Mouse (Mus musculus) T-helper 1 cell (primary cell): ENCODE measurements around the gene Ifit1bl1.

ENCODE experiments used
- in situ Hi-C: fragments of 300-600 bp; cut with MboI, MseI; formaldehyde crosslinking; loops from one replicate; pipeline ENCODE4 v1.15.1; 2025; ENCODE audit warnings: high pct_unique_total_duplicates

Ifit1bl1 gene

GRCm38 (mm10) chr19:34593456-34593855 lies 8.3 kb downstream of the Ifit1bl1 start:
- in situ Hi-C loops: loop anchor here (25.0 kb wide), 1 partner anchor 869 kb away; no protein-coding TSS in a partner anchor

DNA sequence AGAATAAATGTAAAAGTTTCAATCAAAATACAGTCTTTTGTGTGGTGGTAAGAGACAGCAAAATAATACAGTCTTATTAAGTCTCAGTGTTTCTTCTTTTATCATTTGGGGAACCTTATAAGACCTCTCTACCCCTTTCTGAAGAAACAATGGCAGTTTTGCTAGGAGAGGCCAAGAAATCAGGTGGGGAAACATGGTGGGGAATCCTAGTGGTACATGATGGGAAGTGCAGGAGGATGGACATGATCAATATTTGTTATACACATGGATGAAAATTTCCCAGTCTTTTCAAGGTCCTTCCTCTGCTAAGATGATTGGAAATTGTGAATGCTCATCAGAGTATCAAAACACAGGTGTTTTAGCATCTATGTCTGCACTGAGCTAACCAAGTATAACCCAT lies 12.8 kb downstream of the Ifit1bl1 start:
- in situ Hi-C loops: loop anchor here (25.0 kb wide), 1 partner anchor 873 kb away; no protein-coding TSS in a partner anchor

GRCm38 (mm10) chr19:34587898-34588692 lies 13.7 kb downstream of the Ifit1bl1 start:
- in situ Hi-C loops: loop anchor here (25.0 kb wide), 1 partner anchor 874 kb away; no protein-coding TSS in a partner anchor

DNA sequence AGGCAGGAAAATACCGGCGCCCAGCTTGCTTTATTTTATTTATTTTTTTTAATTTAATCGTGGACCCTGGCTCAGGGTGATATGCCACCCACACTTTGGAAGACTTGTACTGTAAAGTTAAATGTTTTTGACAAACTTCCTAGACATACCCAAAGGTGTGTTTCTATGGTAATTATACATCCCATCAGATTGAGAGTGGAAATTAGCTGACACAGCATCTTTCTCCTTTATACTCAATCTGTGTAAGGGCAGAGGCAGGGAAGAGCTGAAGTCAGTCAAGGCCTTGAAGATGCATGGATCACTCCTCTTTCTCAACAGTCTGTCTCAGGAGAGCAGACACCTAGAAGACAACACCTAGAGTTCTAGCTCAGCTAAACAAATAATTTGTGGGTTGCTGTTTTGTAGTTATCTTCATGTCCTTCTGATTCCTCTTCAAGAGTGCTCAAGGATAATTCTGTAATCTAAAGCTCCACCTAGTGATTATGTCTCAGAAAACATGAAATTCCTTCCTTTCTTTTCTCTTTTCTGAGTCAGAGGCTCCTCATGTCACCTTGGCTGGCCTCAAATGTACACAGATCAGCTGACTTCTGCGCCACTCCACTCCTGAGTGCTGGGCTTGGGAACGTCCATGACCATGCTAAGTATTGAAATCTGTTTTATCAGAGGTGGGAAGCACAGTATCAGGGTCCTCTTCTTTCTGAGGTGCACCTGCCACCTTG lies 15.9 kb downstream of the Ifit1bl1 start:
- in situ Hi-C loops: loop anchor here (25.0 kb wide), 1 partner anchor 876 kb away; no protein-coding TSS in a partner anchor

DNA sequence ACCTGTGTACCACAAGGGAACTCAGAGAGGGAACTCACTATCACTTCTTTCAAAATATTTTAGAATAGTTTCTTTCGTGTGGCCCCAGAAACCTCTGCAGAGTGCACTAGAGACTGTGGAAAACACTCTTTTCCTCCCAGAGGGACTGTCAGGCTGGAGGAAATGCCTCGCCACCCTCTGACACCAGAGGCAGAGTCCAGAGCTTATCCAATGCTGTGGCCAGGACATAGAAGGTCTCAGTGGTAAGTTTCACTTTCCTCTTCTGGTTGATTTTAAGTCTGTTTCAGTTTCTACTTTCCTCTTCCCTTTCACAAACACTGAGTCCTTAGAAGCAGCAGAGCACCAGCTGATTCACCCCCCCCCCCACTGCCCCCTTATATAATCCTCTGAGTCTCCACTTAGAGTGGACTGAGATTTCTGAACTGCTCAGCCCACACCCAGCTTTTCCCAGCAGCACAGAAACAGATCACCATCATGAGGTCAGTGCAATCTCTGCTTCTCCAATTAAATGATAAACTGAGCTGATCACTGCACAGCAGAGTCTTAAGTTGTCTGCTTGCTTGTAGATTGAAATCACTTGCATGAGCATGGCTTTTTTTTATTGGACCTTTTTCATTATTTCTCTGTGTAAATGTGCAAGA lies 18.5 kb downstream of the Ifit1bl1 start, which contains the start of gene Ifit3:
Ifit3 (plus strand) TSS at position 406 of the 641 bp plus-strand sequence.
- in situ Hi-C loops: loop anchor here (25.0 kb wide), 1 partner anchor 879 kb away; no protein-coding TSS in a partner anchor

DNA sequence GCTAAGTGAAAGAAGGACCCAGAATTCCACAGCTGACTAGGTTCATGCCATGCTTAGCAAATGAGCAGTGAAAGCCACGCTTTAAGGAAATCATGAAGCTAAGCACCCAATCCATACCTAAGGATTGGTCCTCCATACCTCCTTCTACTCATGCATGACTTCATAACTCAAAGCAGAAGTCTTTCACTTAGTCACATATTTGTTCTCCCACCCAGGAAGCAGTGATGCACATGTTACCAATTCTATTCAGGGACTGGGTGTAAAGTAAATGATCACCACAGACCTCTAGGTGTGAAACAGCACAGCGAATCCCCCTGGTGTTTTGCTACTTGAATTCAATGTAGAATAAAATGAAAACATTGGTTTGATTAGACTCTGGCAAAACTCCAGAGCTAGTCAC lies 19.1 kb downstream of the Ifit1bl1 start:
- in situ Hi-C loops: loop anchor here (25.0 kb wide), 1 partner anchor 880 kb away; no protein-coding TSS in a partner anchor

GRCm38 (mm10) chr19:34577121-34577520 lies 24.6 kb downstream of the Ifit1bl1 start:
- in situ Hi-C loops: loop anchor here (25.0 kb wide), 1 partner anchor 885 kb away; no protein-coding TSS in a partner anchor

GRCm38 (mm10) chr19:34573650-34574049 lies 28.1 kb downstream of the Ifit1bl1 start:
- in situ Hi-C loops: no loop called here

DNA sequence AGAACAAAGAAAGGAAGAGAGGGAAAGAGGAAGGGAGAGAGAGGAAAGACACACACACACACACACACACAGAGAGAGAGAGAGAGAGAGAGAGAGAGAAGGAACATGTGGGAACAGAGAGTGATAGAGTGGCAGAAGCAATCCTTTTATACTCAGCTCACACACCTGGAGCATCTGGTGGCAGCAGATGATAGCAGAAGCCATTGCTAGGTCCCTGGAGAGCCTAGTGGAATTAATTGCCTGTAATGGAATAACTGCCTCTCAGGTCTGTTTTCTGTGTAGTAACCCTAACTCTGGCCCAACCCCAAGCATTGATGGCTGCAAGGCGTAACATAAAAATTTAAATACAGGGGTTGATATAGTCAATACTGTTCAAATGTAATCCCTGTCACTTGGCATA lies 30.7 kb downstream of the Ifit1bl1 start:
- in situ Hi-C loops: no loop called here

GRCm38 (mm10) chr19:34569896-34570476 lies 31.8 kb downstream of the Ifit1bl1 start:
- in situ Hi-C loops: no loop called here

DNA sequence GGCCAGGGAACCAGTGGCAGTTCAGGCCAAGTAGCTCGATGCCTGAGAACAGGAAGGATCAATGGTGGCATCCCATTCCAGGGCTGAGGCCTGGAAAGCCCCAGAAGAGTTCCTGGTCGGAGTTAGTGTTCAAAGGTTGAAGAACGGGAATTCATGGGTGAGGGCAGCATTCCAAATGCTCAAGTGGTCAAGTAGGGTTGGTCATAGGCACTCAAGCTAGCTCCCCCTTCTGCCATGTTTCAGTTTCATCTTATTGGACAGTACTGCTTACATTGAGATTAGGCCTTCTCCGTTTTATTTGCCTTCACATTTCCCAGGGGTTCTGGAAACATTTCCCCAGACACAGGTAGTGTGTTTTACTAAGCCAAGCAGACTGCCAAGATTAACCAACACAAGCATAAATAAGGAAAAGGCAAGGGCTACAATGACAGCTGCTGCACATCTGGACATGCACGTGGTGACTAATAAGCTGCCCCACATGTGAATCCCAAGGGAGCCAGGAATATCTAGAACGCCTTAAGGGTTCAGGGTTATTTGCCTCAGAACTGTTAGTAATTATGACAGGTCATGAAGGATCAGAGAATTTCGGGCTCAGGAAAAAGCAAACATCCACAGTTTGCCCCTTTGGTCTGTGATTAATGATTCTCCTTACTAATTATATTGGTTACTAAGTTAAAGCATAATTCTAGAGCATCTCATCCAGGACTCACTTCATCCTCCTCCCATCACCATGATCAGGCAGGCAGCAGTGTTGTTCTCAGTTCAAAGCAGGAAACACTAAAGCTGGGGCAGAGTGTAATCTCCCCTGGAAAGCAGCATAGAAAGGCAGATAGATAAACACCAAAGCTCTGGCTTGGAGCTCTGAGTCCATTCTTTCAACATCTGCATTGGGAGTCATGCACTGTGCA lies 32.5 kb downstream of the Ifit1bl1 start:
- in situ Hi-C loops: no loop called here

DNA sequence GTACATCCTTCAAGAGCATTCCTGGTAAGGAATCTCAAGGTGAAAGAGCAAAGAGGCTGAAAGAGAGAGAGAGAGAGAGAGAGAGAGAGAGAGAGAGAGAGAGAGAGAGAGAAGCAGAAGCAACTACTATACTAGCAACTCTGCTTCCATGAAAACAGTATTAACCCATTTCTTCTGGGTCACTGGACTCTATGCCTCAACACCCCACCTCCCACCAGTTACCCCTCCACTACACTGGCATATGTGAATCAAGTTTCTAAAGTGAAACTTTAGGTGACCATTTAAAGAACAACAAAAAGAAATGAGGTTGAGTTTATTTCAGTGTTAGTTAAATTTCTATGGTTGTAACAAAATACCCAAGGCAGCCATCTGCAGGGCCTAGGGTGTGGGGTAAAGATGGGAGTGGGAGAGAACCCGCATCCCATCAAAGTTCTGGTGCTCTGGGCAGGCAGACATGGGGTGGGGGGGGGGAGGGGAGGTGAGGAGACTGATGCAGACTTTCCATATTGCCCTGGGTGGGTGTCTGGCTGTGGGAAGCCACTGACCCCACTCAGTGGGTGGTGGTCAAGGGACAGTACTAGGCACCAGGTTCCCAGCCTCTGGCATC lies 35.5 kb downstream of the Ifit1bl1 start:
- in situ Hi-C loops: no loop called here

- in situ Hi-C loops: no loop called here
These were observed 39.2 kb downstream of the Ifit1bl1 start for GRCm38 (mm10) chr19:34562556-34562955.

DNA sequence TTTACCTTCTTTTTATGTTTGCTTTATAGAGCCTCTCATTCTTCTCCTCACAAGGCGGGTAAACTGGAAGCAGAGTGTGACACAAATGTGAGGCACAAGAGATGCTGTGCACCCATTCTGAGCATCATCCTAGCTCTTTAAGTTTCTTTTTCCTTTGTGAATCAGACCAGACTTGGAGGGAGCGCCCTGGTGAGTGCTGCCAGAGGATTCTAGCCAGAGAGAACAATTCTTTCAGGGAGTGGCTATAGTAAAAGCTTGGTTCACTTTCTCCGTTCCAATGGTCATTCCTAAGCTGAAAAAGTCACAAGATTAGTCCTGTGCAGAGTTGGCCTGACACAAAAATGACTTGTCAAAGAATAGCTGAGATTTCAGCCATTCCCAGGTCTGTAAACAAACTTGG lies 45.1 kb downstream of the Ifit1bl1 start:
- in situ Hi-C loops: no loop called here

DNA sequence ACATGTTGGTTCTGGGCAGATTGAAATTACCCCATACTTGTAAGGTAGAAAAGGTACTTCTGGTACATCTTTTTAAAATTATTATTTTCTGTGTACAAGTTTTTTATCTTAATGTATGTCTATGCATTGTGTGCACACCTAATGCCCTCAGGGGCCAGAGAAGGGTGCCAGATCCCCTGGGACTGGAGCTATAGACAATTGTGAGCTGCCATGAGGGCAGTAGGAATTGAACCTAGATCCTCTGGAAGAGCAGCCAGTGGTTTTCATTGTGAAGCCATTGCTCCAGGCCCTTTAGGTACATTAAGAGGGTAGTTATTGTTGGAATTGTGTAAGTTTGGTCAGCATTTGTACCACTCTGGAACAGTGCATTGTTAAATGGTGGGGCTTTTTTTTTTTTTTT lies 47.7 kb downstream of the Ifit1bl1 start:
- in situ Hi-C loops: loop anchor here (5.0 kb wide), 1 partner anchor 83 kb away; no protein-coding TSS in a partner anchor

DNA sequence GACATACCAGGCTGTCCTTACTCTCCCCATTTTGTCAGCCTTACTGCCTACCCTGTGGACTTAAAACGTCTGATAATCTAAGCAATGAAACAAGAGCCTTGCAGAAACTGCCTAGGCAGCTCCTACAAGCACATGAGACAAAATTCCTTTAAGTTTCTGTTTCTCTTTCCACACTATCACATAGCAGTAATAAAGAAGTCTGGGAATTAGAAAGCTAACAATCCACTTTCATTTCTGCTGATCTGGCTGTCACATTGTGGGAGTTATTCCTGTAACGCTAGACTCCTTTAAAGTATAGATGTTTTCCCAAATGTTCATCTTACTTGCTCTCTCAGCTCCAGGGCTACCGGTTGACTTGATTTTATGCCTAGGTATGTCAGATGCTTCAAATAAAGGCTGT lies 48.2 kb downstream of the Ifit1bl1 start:
- in situ Hi-C loops: loop anchor here (5.0 kb wide), 1 partner anchor 84 kb away; no protein-coding TSS in a partner anchor

DNA sequence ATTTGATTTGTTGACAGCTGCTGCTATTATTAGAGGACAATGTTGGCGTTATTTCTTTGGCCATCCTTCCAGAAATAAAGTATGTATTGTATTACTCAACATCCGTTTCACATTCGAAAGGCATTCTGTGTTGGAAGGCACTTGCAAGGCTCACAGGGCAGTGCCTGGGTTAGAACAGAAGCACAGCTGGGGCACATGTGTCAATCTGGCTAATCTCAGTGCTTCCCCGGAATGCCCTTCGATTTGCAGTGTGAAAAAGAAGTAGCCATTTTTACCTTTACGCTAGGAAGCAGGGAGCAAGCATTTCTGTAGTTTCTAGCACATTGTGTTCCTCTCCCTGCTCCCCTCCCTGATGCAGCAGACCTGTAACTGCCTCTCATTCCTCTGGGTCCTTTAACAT lies 48.7 kb downstream of the Ifit1bl1 start:
- in situ Hi-C loops: loop anchor here (5.0 kb wide), 1 partner anchor 84 kb away; no protein-coding TSS in a partner anchor

GRCm38 (mm10) chr19:34551981-34552380 lies 49.8 kb downstream of the Ifit1bl1 start:
- in situ Hi-C loops: loop anchor here (5.0 kb wide), 1 partner anchor 85 kb away; no protein-coding TSS in a partner anchor

- in situ Hi-C loops: loop anchor here (5.0 kb wide), 1 partner anchor 87 kb away; no protein-coding TSS in a partner anchor
These were observed 51.1 kb downstream of the Ifit1bl1 start, which contains the start of gene Ifit2 for GRCm38 (mm10) chr19:34550534-34551223. Gene Ifit2, plus strand, starts transcription at chr19:34550694.
